Mouse (Mus musculus): ENCODE results near the gene Pla2r1.

Gene Pla2r1

DNA sequence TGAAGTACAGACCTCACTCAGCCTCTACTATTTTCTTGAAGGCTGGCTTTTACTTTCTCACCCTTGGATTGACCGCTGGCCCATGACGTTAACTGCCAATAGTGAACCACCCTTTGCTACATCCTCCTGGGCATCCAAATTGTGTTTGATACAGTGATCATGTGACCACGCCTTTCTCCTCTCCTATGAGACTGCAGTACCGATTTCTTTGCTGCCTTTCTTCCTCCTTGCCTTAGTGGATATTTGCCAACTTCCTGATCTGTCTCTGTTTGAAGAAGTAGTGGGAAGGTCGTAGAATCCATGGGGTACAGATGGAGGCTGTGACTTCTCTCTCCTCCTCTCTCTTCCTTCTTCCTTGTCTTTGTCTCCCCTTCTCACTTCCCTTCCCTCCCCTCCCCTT, 147.7 kb downstream of the Pla2r1 start:
- DNase-seq (ENCODE audit: low read depth, low spot score) = no peak

DNA sequence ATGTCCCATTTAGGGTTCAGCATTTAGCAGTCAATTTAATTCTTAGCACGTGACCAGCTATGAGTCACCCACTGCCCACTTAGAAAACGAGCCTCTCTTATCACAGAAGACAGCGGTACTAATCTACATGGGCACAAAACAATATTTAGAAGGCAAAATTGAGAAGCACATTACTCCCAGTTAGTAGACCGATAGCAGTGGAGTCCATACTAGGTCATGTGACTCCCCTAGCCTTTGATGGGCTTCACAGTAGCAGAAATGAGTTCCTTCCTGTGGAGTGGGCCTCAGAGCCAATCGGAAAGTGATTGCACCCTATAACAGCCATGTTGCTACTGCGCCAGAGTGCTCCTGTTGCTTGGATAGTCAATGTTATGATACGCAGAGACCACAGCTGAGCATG, 148.3 kb downstream of the Pla2r1 start:
- no peak for DNase-seq (ENCODE audit: low read depth, low spot score)

DNA sequence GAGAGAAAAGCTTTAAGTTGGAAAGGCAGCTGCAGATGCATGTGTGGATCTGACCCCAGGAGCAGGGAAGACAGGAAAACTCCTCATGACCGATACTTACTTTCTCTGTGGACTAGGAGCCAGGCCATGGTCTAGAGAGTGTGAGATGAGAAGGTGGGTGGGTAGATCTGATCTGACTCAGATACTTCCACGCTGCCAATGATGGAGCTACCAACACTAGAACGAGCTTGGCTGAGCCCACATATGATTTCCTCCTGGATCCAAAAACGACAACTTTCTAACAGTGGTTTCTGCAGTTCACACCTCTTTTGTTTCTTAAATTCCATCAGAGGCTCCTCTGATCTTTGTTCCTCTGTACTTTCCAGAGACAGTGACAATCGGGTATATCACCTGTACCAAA, 151.4 kb downstream of the Pla2r1 start:
- DNase-seq (ENCODE audit: low read depth, low spot score) = no peak

DNA sequence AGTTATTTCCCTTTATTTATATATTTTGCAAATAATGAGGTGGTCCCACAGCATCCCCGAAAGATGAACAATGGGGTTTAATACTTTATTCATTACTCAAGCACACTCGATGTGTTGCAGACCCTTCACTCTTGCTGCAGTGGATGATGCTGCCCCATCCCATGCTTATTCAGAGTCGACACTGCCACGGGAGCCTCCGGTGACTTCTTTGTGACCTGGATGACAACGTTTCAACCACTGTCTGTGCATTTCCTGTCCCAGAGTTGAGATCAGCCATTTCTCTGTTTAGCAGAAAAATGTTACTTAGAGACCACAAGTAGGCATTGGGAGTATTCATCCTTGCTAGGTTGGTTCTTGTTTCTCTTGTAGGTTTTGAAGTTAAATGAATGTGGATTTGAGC, 159.3 kb downstream of the Pla2r1 start:
- no peak for DNase-seq (ENCODE audit: low read depth, low spot score)

DNA sequence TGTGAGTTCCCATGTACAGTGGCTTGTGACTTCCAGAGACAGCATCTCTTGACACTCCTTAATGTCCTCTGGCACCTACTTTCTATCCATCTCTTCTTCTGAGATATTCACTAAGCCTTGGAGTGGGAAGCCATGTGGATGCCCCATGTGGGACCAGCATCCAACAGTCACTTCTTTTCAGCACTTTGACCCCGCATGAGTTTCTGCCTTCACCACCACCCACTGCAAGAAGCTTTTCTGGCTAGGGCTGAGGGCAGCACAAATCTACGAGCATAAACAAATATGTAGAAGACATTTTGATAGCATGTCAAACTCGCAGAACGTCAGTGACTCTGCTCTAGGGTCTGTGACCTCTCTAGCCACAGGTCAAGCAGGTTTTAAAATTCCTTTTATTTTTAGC, 160.8 kb downstream of the Pla2r1 start:
- no peak for DNase-seq (ENCODE audit: low read depth, low spot score)

DNA sequence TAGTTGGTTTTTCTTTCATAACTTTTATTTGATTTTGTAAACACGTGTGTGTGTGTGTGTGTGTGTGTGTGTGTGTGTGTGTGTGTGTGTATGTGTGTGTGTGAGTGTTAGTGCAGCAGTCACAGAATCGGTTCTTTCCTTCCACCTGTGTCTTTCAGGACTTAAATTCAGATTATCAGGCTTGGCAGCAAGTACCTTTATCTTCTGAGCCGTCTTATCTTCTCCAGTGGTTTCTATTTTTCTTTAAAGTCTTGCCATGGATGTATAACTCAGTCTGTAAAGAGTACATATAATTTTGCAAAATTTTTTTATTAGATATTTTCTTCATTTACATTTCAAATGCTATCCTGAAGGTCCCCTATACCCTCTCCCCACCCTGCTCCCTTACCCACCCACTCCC, 165.7 kb downstream of the Pla2r1 start:
- DNase-seq (ENCODE audit: low read depth, low spot score) = no peak

DNA sequence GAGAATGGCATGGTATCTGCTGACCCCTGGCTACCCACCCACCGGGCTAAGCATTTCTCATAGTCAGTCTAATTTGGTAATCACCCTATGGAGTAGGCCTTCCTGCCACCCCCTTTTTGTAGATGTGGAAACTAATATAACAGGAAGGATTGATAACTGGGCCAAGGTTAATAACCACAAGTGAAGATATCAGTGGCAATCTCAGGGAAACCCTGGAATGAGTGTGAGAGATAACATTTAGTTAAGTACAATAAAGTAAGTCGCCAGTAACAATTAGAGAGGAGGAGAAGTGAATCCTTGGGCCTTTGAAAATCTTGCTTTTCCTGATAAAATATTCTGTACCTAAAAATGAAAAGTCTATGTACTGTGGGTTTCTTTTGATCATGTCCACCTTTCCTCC, 166.3 kb downstream of the Pla2r1 start:
- DNase-seq (ENCODE audit: low read depth, low spot score) = no peak

DNA sequence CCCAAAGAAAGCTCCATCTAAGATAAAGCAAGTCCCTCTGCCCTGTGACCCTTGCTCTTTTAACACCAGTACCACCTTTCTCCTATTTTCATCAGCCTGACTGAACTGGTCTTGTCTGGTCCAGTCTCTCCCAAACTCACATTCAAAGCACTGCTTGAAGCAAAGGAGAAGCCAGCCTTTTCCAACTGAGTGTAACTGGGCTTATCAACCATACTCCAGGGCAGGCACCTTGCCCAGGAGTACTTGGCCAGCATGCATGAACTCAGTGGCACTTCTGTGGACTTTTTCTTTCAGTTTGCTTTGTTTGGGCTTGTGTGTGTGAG, 168.4 kb downstream of the Pla2r1 start:
- DNase-seq (ENCODE audit: low read depth, low spot score) = no peak

DNA sequence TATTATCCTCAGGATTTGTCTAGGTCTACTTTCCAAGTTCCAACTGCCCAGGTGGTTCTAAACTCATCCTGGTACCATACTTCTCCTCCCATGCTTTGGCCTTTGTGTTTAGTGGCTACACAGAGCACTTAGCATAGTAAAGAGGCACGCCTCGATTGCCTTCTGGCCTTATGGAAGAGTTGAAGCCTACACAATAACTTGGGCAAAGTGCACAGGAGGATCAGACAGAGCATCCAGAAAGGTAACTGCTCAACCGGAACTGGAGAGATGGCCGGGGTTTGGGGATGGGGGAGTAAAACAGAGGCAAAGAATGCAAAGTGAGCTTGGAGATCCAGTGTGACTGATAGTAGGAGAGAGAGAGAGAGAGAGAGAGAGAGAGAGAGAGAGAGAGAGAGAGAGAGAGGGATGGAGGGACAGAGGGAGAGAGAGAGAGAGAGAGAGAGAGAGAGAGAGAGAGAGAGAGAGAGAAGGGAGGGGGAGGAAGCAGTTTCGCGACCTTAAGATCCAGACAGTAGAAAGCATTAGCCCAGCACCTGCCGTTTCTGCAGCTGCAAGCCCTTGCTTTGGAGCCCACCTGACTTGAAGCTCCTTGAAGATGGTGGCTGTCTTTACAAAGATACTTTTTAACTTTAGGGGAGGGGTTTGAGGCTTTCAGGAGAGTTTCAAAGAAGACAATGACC, 168.9 kb downstream of the Pla2r1 start:
- no peak for DNase-seq (ENCODE audit: low read depth, low spot score)

DNA sequence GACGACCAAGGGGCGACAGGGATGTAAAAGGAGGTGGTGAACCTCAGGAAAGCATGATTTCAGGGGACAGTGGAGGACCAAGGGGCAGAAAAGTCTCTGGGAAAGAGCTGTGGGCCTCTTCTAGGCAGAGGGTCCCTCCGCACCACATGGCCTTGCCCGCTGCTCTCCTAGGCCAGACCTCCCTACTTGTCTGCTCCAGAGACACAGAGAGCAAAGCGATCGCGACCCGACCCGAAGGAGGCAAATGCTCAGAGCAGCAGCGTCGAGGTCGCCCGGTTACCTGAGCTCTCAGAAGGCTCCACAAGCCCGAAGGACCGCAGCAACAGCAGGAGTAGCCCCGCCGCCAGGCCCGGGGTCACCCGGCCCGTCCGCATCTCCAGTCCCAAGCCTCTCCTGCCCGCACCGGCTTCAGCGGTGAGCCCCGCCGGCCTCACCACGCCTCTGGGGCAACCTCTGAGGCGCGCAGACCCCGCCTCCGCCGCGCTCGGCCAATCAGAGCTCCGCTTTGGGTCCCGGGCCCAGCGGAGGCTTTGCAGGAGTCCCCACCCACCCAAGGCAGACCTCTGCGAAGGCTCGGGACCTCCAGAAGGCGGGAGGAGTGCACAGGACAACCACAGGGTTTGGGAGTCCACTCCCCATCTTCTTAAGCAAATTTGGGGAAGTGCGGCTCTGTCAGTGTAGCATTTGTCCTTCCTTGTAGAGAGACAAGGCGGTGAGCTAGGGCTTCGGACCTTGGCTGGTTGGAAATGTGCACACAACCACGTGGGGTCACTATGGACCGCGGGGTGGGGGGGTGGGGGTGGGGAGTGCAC, 170.0 kb downstream of the Pla2r1 start, which contains the start of gene Ly75:
Gene Ly75, minus strand, starts transcription at position 446 of the 812 bp plus-strand sequence.
- DNase-seq (ENCODE audit: low read depth, low spot score) = peak; percentile 92

DNA sequence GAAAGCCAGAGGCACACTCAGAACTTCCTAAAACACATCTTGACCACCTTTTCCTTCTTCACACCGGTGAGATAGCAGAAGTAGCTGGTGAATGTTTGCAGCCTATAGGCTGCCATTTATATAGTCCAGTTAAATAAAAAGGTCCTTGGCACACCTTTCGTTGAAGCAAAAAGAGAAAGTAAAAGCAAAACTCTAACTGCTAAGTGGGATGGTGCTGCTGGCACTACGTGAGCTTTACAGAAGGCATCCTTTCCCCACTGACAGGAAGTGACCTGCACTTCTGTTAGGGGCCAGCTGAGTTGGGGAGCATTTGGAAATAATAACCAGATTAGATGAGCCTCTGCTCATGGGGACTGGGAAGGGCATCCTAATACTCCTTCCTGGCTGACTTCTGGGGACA, 170.8 kb downstream of the Pla2r1 start:
- no peak for DNase-seq (ENCODE audit: low read depth, low spot score)

DNA sequence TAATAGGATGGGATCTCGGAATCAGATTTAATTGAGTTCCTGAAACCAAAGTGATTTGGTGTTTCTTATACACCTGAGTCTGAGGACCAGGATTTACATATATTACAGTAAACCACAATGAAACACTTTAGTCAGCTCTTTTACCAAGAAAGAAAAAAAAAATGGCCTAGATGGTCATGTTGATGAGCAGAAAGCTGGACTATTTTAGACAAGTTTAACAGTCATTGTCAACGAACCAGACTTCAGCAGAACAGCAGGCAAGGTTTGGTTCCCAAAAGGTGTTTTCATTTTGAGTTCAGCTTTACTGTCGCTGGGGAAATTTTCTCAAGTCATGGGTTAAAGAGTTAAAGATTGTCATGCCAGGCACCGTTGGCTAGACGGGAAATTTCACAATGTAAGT, 175.8 kb downstream of the Pla2r1 start:
- no peak for DNase-seq (ENCODE audit: low read depth, low spot score)

DNA sequence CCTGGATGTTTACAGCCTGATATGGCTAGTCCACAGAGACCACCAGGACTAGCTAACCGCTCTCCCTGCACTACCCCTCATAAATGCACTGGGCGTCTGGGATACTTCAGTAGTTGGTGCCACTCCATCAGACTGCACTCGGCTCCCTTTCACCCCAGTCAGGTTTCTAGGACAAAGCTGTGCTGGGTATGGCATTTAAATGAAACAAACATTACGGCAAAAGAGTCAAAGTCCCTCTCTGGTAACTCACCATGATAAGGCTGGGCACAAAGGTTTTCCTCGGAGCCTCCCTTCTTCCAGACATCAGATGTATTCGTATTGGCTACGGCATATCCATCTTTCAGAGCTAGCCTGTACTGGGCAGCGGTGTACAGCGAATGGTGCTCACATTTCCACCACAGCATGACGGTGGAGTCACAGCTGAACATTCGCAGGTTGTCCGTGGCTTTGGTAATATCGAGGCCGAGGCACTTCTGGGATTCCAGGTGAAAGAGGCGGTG, 177.4 kb downstream of the Pla2r1 start:
- DNase-seq (ENCODE audit: low read depth, low spot score) = no peak

DNA sequence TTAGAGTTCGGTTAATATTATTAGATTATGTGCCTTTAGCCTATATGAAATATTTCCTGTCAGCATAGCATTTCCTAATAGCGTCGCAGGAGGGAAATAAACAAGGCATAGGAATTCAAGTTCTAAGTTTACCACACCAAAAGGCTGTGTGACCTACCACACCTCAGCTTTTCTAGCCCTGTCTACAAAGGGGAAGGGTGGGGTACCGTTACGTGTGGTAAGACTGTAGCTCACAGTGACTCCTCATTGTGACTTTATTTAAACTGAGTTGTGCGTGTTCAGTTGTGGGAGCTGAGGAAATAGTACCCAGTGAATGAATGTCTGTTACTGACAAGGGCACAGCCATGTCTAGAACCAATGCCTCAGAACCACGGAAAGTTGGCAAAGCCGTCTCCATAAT, 178.0 kb downstream of the Pla2r1 start:
- DNase-seq (ENCODE audit: low read depth, low spot score) = no peak

DNA sequence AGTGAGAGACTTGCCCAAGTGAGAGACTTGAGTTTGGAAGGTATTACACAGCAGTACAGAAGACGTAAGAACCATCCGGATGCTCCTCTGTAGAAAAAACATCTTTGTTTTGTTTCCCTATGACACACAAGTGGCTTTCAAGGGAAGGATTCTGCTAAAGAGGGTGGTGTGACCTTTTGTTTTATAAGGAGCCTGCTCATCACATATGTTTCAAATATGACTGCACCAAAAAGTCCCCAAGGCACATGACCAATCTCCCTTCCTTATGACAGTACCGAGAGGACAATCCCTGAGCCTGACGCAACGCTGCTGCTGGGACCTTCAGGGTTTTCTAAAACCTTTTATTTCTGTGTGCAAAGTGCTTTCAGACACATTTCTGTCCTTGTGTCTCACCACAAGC, 182.9 kb downstream of the Pla2r1 start:
- no peak for DNase-seq (ENCODE audit: low read depth, low spot score)

DNA sequence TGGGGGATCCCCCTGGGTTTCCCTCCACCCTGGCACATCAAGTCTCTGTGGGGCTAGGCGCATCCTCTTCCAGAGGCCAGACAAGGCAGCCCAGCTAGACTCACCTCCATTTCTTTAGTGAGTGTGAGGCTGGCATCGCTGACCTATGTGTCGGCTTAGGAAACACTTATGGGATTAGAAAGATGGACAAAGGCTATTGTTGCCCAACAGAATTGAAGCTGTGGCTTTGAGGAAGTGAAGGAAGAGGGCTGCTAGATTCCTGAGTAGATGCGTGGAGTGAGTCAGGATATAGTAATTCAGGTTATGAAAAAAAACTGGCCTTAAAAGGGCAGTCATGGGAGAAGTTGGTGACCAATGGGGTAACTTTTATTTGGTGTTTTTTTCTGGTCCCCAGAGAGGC, 183.7 kb downstream of the Pla2r1 start:
- DNase-seq (ENCODE audit: low read depth, low spot score) = no peak

DNA sequence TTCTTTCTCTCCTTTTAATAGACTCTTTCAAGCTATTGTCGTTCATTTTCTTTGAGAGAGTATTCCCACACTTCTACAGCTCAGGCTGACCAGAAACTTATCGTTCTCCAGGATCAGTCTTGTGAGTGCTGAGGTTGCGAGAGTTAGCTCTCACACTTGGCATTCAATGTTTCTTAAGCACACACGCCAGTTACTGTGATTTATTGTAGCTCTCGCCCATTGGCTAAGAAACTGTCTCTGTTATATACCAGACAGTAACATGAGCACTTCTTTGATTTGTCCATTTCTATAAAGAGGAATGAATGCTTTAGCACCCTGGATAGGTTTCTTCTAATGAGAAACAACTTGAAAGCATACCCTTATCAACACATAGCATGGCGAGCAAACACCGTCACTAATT, 185.2 kb downstream of the Pla2r1 start:
- no peak for DNase-seq (ENCODE audit: low read depth, low spot score)

Measured in mesoderm, embryonic 11.5 days (tissue).